Mouse (Mus musculus): ENCODE measurements around the gene Actl11. TPM values are rescaled to one million over a fixed set of nuclear protein-coding genes. Genes with fewer than 3 reads are reported as not detected.

Gene Actl11
- polyA plus RNA-seq, 1 experiment from 2014 or later = not detected

- no peak for ATAC-seq (ENCODE audit: insufficient read depth, low FRiP score)
- Histone ChIP-seq H3K27me3 (ENCODE audit: control insufficient read depth, insufficient read depth, low read length) (peaks cover 12% of the 10 kb centered on the region; the same call in 1 of the 2 replicates), H3K4me1 (ENCODE audit: control insufficient read depth, insufficient read depth, low read length) (peaks cover 11% of the 10 kb centered on the region; the same call in 1 of the 2 replicates), H3K9ac (ENCODE audit: low read length) (no peak overlapping the region), H3K36me3 (ENCODE audit: control insufficient read depth, insufficient read depth, low read length) (no peaks in the 10 kb centered on the region), H3K9me3 (replicated peaks; ENCODE audit: control insufficient read depth, low read length) (no peaks in the 10 kb centered on the region), H3K4me2 (ENCODE audit: low read depth, low read length) (no peak overlapping the region), H3K4me3 (replicated peaks; ENCODE audit: low read length) (no peak overlapping the region), H3K27ac (ENCODE audit: low read length) (no peak overlapping the region)
- WGBS = 84% methylated on average over 11 of the region's 11 CpGs
Observed at GRCm38 (mm10) chr9:107934146-107934545, 5.9 kb downstream of the Actl11 start.

DNA sequence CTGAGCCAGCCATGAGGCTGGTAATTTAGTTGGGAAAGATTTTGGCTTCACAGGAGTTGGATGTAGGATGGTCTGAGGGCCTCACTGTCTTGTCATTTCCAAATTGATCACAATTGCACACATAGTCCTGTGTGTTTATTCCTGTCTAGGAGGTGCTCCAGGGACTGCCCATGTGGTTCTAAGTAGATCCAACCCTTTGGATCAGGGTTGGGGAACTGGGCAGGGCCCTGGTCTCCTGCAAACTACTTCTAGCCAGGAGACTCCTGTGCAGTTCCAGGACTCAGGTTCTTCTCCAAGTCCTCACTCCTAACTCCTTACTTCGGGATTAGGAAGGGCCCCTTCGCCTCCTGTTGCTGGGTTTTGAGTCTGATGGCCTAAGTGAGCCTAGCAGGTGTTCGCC, 7.1 kb downstream of the Actl11 start, which contains the start of gene Camkv:
Gene Camkv (plus strand): TSS at position 301 of the 400 bp plus-strand sequence.
- peaks cover 11% of the 10 kb centered on the region; the same call in 1 of the 2 replicates for H3K4me1 ChIP-seq (ENCODE audit: control insufficient read depth, insufficient read depth, low read length)
- H3K36me3 ChIP-seq (ENCODE audit: control insufficient read depth, insufficient read depth, low read length) = no peaks in the 10 kb centered on the region
- peaks cover 12% of the 10 kb centered on the region; the same call in 1 of the 2 replicates for H3K27me3 ChIP-seq (ENCODE audit: control insufficient read depth, insufficient read depth, low read length)
- no peak for ATAC-seq (ENCODE audit: insufficient read depth, low FRiP score)
- H3K9me3 ChIP-seq (replicated peaks; ENCODE audit: control insufficient read depth, low read length) = no peaks in the 10 kb centered on the region
- WGBS = 11% methylated on average over 3 of the region's 3 CpGs
- peak within 1 kb of the TSS; percentile 50 for H3K4me3 ChIP-seq (replicated peaks; ENCODE audit: low read length)
- peak within 1 kb of the TSS; percentile 94 for H3K4me2 ChIP-seq (ENCODE audit: low read depth, low read length)
- H3K9ac ChIP-seq (ENCODE audit: low read length) = peak within 1 kb of the TSS; percentile 61
- no peak within 1 kb of the TSS for H3K27ac ChIP-seq (ENCODE audit: low read length)

- Histone ChIP-seq H3K9ac (ENCODE audit: low read length) (peak overlapping the region; percentile 61), H3K27ac (ENCODE audit: low read length) (no peak overlapping the region), H3K4me2 (ENCODE audit: low read depth, low read length) (peak overlapping the region; percentile 94), H3K4me3 (replicated peaks; ENCODE audit: low read length) (peak overlapping the region; percentile 50), H3K27me3 (ENCODE audit: control insufficient read depth, insufficient read depth, low read length) (peaks cover 12% of the 10 kb centered on the region; the same call in 1 of the 2 replicates), H3K4me1 (ENCODE audit: control insufficient read depth, insufficient read depth, low read length) (peaks cover 11% of the 10 kb centered on the region; the same call in 1 of the 2 replicates), H3K36me3 (ENCODE audit: control insufficient read depth, insufficient read depth, low read length) (no peaks in the 10 kb centered on the region), H3K9me3 (replicated peaks; ENCODE audit: control insufficient read depth, low read length) (no peaks in the 10 kb centered on the region)
- 0 out of 2 replicates have a peak, but pooled peaks have one; percentile 26 for ATAC-seq (ENCODE audit: insufficient read depth, low FRiP score)
- 1% methylated on average over 41 of the region's 41 CpGs for WGBS
Observed at GRCm38 (mm10) chr9:107935790-107936214, 7.5 kb downstream of the Actl11 start.

DNA sequence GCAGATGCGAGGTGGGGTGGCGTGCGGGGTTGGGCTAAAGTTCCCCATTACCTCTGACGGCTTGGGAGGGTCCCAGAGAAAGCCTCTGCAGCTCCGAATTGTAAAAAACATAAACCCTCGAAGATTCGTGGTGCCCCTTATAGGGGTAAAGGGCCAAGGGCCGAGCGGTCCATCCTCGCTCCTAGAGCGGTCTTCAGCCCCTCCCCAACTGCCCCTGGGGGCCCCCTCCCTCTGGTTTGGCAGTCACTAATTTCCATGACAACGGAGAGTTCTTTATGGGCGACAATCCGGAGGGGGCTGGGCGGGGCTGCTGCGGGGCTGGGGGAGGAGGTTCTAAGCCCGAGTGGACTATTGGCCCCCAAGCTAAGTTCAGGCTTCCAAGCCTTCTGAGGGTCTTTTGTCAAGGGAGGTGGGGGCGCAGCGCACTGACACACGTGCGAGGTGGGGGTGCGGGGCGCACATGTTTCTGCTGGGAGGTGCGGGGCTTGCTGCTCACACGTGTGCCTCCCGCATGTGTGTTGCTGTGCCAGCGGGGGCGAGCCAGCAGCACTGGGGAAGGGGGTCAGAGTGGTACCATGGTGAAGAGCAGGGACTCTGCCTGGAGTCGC, 8.1 kb downstream of the Actl11 start:
- 0 out of 2 replicates have a peak, but pooled peaks have one; percentile 34 for ATAC-seq (ENCODE audit: insufficient read depth, low FRiP score)
- peaks cover 11% of the 10 kb centered on the region; the same call in 1 of the 2 replicates for H3K4me1 ChIP-seq (ENCODE audit: control insufficient read depth, insufficient read depth, low read length)
- WGBS = 5% methylated on average over 29 of the region's 29 CpGs
- peak overlapping the region; percentile 50 for H3K4me3 ChIP-seq (replicated peaks; ENCODE audit: low read length)
- H3K36me3 ChIP-seq (ENCODE audit: control insufficient read depth, insufficient read depth, low read length) = no peaks in the 10 kb centered on the region
- H3K9ac ChIP-seq (ENCODE audit: low read length) = peak overlapping the region; percentile 61
- no peaks in the 10 kb centered on the region for H3K9me3 ChIP-seq (replicated peaks; ENCODE audit: control insufficient read depth, low read length)
- peak overlapping the region; percentile 94 for H3K4me2 ChIP-seq (ENCODE audit: low read depth, low read length)
- peaks cover 12% of the 10 kb centered on the region; the same call in 1 of the 2 replicates for H3K27me3 ChIP-seq (ENCODE audit: control insufficient read depth, insufficient read depth, low read length)
- H3K27ac ChIP-seq (ENCODE audit: low read length) = no peak overlapping the region

GRCm38 (mm10) chr9:107936831-107937230, 8.6 kb downstream of the Actl11 start:
- Histone ChIP-seq H3K27me3 (ENCODE audit: control insufficient read depth, insufficient read depth, low read length) (peaks cover 12% of the 10 kb centered on the region; the same call in 1 of the 2 replicates), H3K4me1 (ENCODE audit: control insufficient read depth, insufficient read depth, low read length) (peaks cover 11% of the 10 kb centered on the region; the same call in 1 of the 2 replicates), H3K4me2 (ENCODE audit: low read depth, low read length) (peak overlapping the region; percentile 94), H3K4me3 (replicated peaks; ENCODE audit: low read length) (no peak overlapping the region), H3K36me3 (ENCODE audit: control insufficient read depth, insufficient read depth, low read length) (no peaks in the 10 kb centered on the region), H3K9ac (ENCODE audit: low read length) (no peak overlapping the region), H3K27ac (ENCODE audit: low read length) (no peak overlapping the region), H3K9me3 (replicated peaks; ENCODE audit: control insufficient read depth, low read length) (no peaks in the 10 kb centered on the region)
- WGBS = 24% methylated on average over 3 of the region's 3 CpGs
- no peak for ATAC-seq (ENCODE audit: insufficient read depth, low FRiP score)

DNA sequence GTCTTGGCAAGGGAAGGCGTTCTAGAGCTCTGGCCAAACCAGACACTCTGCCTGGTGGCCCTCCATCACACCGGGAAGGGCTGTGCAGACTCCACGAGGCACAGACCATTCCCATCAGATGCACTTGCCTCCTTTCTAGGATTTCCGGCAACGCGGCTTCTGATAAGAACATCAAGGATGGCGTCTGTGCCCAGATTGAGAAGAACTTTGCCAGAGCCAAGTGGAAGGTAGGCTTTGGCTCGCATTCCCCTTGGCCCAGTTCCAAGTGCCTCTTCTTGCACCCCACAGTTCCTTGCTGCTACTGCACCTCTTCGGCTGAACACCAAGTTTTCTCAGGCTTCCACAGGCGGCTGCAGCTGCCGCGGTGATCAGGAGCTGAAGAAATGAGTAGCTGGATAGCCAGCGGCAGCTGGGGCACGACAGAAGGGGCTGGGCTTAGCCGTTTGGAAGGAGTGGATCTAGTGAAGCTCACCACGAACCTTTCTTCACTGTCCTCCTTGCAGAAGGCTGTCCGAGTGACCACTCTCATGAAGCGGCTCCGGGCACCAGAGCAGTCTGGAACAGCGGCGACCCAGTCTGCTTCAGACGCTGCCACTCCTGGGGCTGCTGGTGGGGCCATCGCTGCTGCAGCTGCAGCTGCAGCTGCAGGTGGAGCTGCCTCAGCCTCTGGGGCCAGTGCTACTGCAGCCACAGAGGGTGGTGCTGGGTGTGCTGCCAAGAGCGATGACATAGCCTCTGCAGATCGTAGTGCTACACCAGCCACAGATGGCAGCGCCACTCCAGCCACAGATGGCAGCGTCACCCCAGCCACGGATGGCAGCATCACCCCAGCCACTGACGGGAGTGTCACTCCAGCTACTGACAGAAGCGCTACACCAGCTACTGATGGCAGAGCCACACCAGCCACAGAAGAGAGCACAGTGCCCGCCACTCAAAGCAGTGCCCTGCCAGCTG, 19.2 kb downstream of the Actl11 start:
- H3K9ac ChIP-seq (ENCODE audit: low read length) = no peak overlapping the region
- no peaks in the 10 kb centered on the region for H3K36me3 ChIP-seq (ENCODE audit: control insufficient read depth, insufficient read depth, low read length)
- no peak overlapping the region for H3K4me3 ChIP-seq (replicated peaks; ENCODE audit: low read length)
- 87% methylated on average over 31 of the region's 31 CpGs for WGBS
- no peak overlapping the region for H3K4me2 ChIP-seq (ENCODE audit: low read depth, low read length)
- H3K27ac ChIP-seq (ENCODE audit: low read length) = no peak overlapping the region
- no peak for ATAC-seq (ENCODE audit: insufficient read depth, low FRiP score)
- H3K4me1 ChIP-seq (ENCODE audit: control insufficient read depth, insufficient read depth, low read length) = peaks cover 8% of the 10 kb centered on the region; the same call in 1 of the 2 replicates
- no peaks in the 10 kb centered on the region for H3K27me3 ChIP-seq (ENCODE audit: control insufficient read depth, insufficient read depth, low read length)
- no peaks in the 10 kb centered on the region for H3K9me3 ChIP-seq (replicated peaks; ENCODE audit: control insufficient read depth, low read length)

DNA sequence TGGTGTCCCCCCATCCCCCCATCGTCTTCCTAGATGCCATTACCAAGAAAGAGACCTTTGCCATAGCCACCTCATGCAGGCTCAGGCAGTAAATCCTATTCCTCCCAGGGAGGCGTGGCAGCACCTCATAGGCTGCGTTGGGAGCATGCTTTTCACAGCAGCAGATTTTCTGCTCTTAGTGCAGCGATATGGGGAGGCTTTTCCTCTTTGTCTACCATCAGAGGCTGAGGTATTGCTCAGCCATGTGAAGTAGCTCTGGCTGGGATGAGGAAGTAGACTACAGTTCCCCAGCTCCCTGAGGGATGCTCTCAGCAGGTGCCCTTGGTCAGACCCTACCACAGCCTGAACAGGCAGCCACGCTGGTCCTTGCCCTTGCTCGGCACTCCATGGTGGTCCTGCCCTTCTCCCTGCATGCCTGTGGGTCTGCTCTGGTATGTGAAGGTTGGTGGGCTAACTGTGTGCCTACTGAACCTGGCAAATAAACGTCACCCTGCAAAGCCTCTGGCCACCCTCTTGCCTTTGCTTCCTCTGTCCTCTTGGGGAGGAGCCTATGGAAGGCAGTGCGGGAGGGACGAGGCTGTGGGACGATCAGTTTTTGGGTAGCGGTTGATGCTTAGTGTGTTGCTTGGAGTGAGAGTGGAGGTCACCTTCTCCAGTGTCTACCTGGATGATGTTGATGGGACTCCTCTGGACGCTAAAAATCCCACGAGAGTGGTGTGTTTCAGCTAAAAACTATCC, 21.1 kb downstream of the Actl11 start:
- H3K36me3 ChIP-seq (ENCODE audit: control insufficient read depth, insufficient read depth, low read length) = no peaks in the 10 kb centered on the region
- H3K4me2 ChIP-seq (ENCODE audit: low read depth, low read length) = no peak overlapping the region
- no peak overlapping the region for H3K27ac ChIP-seq (ENCODE audit: low read length)
- no peak overlapping the region for H3K4me3 ChIP-seq (replicated peaks; ENCODE audit: low read length)
- no peak overlapping the region for H3K9ac ChIP-seq (ENCODE audit: low read length)
- 76% methylated on average over 13 of the region's 13 CpGs for WGBS
- no peaks in the 10 kb centered on the region for H3K27me3 ChIP-seq (ENCODE audit: control insufficient read depth, insufficient read depth, low read length)
- no peaks in the 10 kb centered on the region for H3K9me3 ChIP-seq (replicated peaks; ENCODE audit: control insufficient read depth, low read length)
- H3K4me1 ChIP-seq (ENCODE audit: control insufficient read depth, insufficient read depth, low read length) = peaks cover 8% of the 10 kb centered on the region; the same call in 1 of the 2 replicates
- no peak for ATAC-seq (ENCODE audit: insufficient read depth, low FRiP score)

GRCm38 (mm10) chr9:107949922-107950235, 21.6 kb downstream of the Actl11 start, which contains the start of gene Traip:
Traip (plus strand) TSS chr9:107950136.
- no peaks in the 10 kb centered on the region for H3K9me3 ChIP-seq (replicated peaks; ENCODE audit: control insufficient read depth, low read length)
- ATAC-seq (ENCODE audit: insufficient read depth, low FRiP score) = no peak
- 87% methylated on average over 10 of the region's 10 CpGs for WGBS
- H3K9ac ChIP-seq (ENCODE audit: low read length) = peak within 1 kb of the TSS; percentile 73
- peak within 1 kb of the TSS; percentile 58 for H3K27ac ChIP-seq (ENCODE audit: low read length)
- H3K27me3 ChIP-seq (ENCODE audit: control insufficient read depth, insufficient read depth, low read length) = no peaks in the 10 kb centered on the region
- peak within 1 kb of the TSS; percentile 63 for H3K4me3 ChIP-seq (replicated peaks; ENCODE audit: low read length)
- no peaks in the 10 kb centered on the region for H3K36me3 ChIP-seq (ENCODE audit: control insufficient read depth, insufficient read depth, low read length)
- H3K4me1 ChIP-seq (ENCODE audit: control insufficient read depth, insufficient read depth, low read length) = peaks cover 8% of the 10 kb centered on the region; the same call in 1 of the 2 replicates
- peak within 1 kb of the TSS; percentile 91 for H3K4me2 ChIP-seq (ENCODE audit: low read depth, low read length)

All from stomach, embryonic 16.5 days (tissue).